Mouse (Mus musculus) layer of hippocampus, adult 18-20 months (tissue): ENCODE measurements at regions not wholly inside any gene's neighbourhood (a gene's known extent, or its start where the extent isn't known, plus 50 kb on each side); places are given as distances from the start of the nearest gene placed in this dataset.

Experiments used
- DNase-seq, 2 experiments: peaks; one replicate each; pipeline ENCODE4 v3.0.0; 2022; ENCODE audit warnings: low spot score in 2 of 2

- no peak for DNase-seq
These were observed 70.8 kb upstream of the Picalm start for GRCm38 (mm10) chr7:90059249-90059628.

DNA sequence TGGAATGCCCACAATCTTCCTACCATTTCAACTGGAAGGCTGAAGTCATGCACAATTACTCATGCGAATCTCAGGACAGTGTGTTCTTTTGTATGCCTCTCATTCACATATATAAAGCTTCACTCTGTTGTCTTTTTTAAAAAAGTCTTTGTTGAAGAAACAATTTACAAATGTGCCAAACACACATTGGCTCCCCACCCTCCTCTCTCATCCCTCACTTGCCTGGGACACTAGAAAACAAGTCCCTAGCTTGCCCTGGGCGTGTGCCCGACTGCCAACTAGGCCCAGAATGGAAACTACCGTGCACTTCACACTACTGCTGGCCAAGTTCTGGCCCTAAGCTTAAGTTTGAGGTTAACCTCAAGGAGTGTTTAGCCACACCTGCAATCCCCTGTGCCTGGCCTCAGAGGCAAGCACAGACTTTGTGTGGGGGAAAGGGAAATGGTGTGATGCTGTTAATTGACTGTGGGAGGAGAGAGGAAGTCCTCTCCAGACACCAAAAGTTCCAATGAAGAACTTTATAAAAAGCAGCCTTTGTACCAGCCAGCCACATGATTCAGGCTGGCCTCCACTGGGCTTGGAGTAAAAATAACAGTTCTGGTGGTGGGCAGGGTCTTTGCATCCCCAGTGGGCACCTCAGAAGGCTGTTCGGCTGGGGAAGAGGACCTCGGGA is 70.2 kb upstream of the Picalm start:
- DNase-seq = peak in 1 of 2 experiments; percentile 48

DNA sequence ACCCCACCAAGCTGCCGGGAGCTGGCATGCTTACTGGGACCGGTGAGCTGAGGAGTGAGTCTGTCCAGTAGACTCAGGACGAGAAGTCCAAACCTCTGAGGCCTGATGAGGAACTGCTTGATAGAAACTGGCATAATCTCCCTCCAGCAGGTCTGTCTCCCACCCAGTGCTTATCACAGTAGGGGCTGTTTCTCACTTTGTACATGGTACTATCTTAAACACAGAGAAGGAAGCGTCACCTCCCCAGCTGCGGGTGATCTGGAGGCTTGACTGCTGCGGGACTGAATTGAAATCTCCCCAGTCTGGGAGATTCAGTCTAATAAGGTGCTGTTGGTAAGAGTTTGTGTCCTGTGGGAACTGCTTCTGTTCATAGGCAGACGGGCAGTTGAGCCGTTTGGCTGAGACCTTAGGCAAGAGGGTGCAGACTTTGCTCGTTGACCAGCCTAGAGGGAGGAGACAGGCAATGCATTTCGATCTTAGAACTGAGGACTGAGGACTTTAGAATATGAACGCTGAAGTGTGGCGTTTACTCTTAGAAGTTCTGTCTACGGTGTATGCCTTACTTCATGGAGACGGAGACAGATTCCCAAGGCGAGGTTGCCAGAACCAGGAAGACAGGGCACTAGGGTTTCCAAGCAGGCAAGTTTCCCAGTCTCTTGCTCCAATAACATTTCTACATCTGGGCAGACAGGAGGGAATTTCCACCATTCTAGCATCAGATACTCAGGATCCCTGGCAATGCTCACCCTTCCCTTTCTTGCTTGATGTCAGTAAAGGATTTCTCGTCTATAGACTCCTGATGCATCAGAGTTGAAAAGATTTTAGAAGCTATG is 69.5 kb upstream of the Picalm start:
- DNase-seq = no peak

DNA sequence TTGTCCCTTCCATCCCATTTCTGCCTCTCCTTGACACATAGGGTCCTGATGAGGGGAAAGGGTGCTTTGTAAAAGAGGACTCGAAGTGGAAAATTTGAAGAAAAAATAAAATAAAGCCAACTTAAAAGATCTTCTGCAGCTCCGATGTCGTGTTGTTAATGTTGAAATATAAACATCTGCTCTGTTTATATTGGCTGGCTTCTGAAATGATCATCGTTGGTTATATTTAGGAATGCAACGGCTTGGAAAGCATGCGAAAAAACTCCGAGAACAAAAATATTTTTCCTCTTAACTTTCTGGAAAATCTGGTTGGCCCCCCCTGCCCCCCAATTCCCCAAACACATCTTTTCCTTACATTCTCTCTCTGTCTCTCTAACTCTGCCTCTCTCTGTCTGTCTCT is 68.3 kb upstream of the Picalm start:
- no peak for DNase-seq

DNA sequence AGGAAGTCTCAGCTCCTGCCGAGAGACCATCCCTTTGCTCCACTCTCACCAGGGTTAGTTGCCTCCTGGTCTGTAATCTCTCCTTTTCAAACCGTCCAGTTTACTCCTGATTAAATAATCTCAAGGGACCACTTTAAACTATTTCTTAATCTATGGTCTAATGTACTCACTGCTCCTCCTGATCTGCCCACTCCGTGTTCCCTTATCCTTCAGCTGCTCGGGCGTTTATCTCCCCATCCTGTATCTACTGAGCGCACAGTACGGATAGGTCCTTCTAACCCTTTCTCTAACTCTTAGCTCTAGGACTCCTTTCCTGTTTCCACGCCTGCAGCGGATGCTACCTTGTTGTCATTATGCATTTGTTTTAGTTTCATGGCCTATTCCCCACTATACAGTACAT is 67.1 kb upstream of the Picalm start:
- no peak for DNase-seq

- DNase-seq = no peak
These were observed 65.8 kb upstream of the Picalm start for GRCm38 (mm10) chr7:90064198-90064597.

- no peak for DNase-seq
These were observed 64.6 kb upstream of the Picalm start for GRCm38 (mm10) chr7:90065269-90065955.

GRCm38 (mm10) chr7:90066275-90066674 is 63.7 kb upstream of the Picalm start:
- no peak for DNase-seq

DNA sequence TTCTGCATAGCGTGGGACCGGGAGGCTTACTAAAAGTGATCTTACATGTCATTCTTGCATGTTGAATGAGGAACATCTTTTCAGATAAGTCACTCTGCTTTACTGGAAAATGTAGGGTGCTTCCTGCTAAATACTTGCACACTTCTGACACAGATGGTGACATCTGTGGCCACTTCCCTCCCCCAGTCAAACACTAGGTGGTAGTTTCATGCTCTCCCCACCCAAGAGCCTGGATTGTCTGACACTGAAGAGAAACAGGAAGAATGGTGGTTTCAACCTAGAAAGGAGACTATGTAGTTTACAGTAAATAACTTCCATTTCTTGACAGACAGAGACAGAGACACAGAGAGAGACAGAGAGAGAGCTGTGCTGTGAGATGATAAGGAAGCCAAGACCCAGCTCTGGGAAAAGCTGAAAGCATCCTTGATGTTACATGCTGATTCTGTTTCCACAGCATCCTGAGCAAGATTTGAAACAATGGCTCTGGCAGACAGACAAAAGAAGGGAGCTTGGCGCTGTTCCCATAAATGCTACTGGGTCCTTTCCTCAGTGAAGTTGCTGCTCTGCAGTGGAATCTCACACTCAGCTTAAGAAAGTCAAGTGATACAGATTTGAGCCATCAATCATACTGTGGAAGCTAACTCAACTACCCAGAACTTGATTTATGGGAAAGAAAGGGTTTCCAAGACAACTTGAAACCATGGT is 61.9 kb upstream of the Picalm start:
- DNase-seq = no peak

DNA sequence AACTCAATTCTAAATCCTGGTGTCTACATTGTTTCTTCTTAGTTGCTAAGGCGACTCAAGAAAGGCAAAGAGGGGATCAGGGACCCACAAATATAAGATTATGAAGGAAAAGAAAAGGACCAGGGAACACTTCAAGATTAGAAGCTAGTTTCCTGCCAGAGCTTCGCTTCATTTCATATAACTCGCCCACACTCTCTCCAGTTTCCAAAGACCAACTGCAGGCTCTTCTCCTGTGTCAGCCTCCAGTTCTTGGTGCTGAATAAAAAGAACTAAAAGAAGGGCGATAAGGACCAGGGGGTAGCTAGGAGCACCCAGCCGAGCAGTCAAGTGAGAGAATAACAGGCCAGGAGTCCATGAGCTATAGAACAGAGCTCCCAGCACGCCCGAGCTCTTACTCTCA is 59.7 kb upstream of the Picalm start:
- no peak for DNase-seq

DNA sequence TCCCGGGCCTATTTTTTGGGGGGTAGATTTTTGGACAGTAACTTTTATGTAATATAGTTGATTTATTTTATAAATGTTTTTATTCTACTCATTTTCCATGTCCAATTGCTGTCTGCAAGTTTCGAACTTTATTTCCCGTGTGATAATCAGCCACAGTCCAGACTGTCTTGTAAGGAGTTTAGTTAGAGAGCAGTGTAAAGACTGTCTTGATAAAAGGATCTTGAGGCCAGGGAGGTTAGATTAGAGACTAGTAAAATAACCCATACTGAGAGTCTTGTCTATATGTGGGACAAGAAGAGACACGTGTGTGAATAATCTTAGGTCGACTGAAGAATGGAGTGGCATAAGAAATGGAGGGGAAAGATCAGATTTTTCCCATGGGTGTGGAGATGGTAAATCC is 56.1 kb upstream of the Picalm start:
- no peak for DNase-seq

DNA sequence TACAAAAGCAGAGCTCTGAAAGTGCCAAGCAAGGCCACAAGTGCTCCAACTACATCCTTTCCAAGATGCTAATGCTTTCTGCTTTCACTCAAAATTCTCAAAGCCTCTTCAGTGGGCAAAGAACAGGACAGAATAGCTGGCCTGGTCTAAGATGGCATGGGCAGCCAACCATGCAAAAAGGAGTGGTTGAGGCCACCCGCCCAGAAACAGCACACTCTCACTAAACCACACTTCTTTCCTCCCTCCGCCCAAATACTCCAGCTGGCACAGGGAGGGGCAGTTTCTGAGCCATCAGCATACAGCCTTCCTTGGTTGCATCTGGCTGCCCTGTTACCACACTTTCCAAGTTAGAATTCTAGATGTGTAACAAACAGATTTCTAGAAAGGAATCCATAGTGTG is 55.4 kb upstream of the Picalm start:
- DNase-seq = peak in 1 of 2 experiments; percentile 27

DNA sequence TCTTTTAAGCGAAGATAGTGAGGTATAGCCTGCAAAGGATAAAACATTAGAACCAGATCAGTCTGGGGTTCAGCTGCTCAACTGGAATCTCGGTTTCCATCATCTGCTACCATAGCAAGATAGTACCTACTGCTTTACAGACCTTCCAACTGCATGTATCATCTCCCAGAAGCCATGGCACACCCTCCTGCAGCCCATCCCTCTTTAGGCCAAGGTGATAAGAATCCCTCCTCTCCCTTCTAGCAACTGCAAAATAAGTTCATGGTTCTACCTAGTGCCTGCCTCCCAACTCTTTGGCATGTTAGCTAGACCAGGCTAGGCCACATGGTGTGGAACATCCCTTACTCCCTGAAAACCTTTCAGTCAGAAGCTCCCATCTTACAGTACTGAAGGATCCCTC is 52.4 kb upstream of the Picalm start:
- no peak for DNase-seq

- DNase-seq = no peak
These were observed 49.8 kb upstream of the Picalm start for GRCm38 (mm10) chr7:90080083-90080772.
